Mouse (Mus musculus): ENCODE measurements around the gene Mnt. TPM values are rescaled to one million over a fixed set of nuclear protein-coding genes. Genes with fewer than 3 reads are reported as not detected.

Gene Mnt
- polyA plus RNA-seq, 1 experiment from 2014 or later = 3.0 TPM

DNA sequence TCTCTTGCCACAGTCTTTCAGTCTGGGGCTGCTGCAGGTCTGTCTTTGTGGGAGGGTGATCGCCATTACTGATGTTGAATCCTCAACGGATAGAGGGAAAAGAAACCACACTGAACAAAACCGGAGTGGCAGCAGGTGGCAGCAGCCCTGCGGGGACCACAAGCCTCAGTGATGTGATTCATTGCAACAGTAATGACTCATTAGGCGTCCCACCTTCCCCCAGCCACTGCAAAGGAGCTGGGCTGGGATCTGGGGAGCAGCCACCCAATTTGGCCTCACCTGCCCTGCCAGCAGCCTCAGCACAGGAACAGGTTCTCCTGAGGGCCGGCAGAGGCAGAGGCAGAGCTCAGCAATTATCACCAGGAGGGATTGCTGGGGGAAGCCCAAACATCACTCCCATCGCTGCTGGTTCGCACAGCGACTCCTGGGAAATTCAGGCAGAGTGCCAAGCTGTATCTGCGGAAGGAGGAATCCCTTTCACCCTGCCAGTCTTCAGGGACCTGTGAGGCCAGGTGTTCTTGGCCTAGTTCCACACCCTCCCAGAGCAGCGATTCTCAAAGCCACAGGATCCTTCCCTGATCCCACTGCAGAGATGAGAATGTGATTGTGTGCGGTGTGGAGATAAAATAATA is 40.4 kb downstream of the Mnt start:
- no peak overlapping the region for H3K27ac ChIP-seq (ENCODE audit: low read length)
- WGBS = 23% methylated on average over 12 of the region's 12 CpGs
- H3K4me2 ChIP-seq (ENCODE audit: low read depth, low read length) = no peak overlapping the region
- no peak for ATAC-seq (replicated peaks; ENCODE audit: extremely low read depth, insufficient read depth, low FRiP score)
- no peaks in the 10 kb centered on the region for H3K9me3 ChIP-seq (replicated peaks; ENCODE audit: control insufficient read depth, low read length)
- no peaks in the 10 kb centered on the region for H3K27me3 ChIP-seq (ENCODE audit: control insufficient read depth, insufficient read depth, low read length)
- no peak overlapping the region for H3K9ac ChIP-seq (ENCODE audit: low read length)
- H3K36me3 ChIP-seq (ENCODE audit: control insufficient read depth, insufficient read depth) = peaks cover 2% of the 10 kb centered on the region; the same call in 1 of the 2 replicates
- H3K4me1 ChIP-seq (ENCODE audit: control insufficient read depth, insufficient read depth, low read length) = no peaks in the 10 kb centered on the region
- H3K4me3 ChIP-seq (ENCODE audit: low read length) = no peak overlapping the region

- Histone ChIP-seq H3K9me3 (replicated peaks; ENCODE audit: control insufficient read depth, low read length) (no peaks in the 10 kb centered on the region), H3K36me3 (ENCODE audit: control insufficient read depth, insufficient read depth) (no peaks in the 10 kb centered on the region), H3K4me1 (ENCODE audit: control insufficient read depth, insufficient read depth, low read length) (peaks cover 6% of the 10 kb centered on the region; the same call in 1 of the 2 replicates), H3K4me2 (ENCODE audit: low read depth, low read length) (no peak overlapping the region), H3K27me3 (ENCODE audit: control insufficient read depth, insufficient read depth, low read length) (no peaks in the 10 kb centered on the region), H3K9ac (ENCODE audit: low read length) (no peak overlapping the region), H3K4me3 (ENCODE audit: low read length) (no peak overlapping the region), H3K27ac (ENCODE audit: low read length) (no peak overlapping the region)
- no peak for ATAC-seq (replicated peaks; ENCODE audit: extremely low read depth, insufficient read depth, low FRiP score)
- 68% methylated on average over 3 of the region's 3 CpGs for WGBS
Measured at GRCm38 (mm10) chr11:74874630-74875029, 43.9 kb downstream of the Mnt start.

- no peaks in the 10 kb centered on the region for H3K9me3 ChIP-seq (replicated peaks; ENCODE audit: control insufficient read depth, low read length)
- 4% methylated on average over 9 of the region's 9 CpGs for WGBS
- no peak overlapping the region for H3K9ac ChIP-seq (ENCODE audit: low read length)
- ATAC-seq (replicated peaks; ENCODE audit: extremely low read depth, insufficient read depth, low FRiP score) = peak; percentile 65; the same call in 1 of the 2 replicates
- peak overlapping the region; percentile 45 for H3K4me2 ChIP-seq (ENCODE audit: low read depth, low read length)
- H3K36me3 ChIP-seq (ENCODE audit: control insufficient read depth, insufficient read depth) = no peaks in the 10 kb centered on the region
- H3K27ac ChIP-seq (ENCODE audit: low read length) = no peak overlapping the region
- H3K4me1 ChIP-seq (ENCODE audit: control insufficient read depth, insufficient read depth, low read length) = peaks cover 8% of the 10 kb centered on the region
- no peaks in the 10 kb centered on the region for H3K27me3 ChIP-seq (ENCODE audit: control insufficient read depth, insufficient read depth, low read length)
- no peak overlapping the region for H3K4me3 ChIP-seq (ENCODE audit: low read length)
Measured at GRCm38 (mm10) chr11:74876801-74877200, 46.1 kb downstream of the Mnt start.

GRCm38 (mm10) chr11:74880999-74881398 is 50.3 kb downstream of the Mnt start:
- Histone ChIP-seq H3K27ac (ENCODE audit: low read length) (no peak overlapping the region), H3K27me3 (ENCODE audit: control insufficient read depth, insufficient read depth, low read length) (no peaks in the 10 kb centered on the region), H3K4me1 (ENCODE audit: control insufficient read depth, insufficient read depth, low read length) (peaks cover 11% of the 10 kb centered on the region), H3K36me3 (ENCODE audit: control insufficient read depth, insufficient read depth) (peaks cover 5% of the 10 kb centered on the region), H3K9ac (ENCODE audit: low read length) (no peak overlapping the region), H3K9me3 (replicated peaks; ENCODE audit: control insufficient read depth, low read length) (no peaks in the 10 kb centered on the region), H3K4me2 (ENCODE audit: low read depth, low read length) (no peak overlapping the region), H3K4me3 (ENCODE audit: low read length) (no peak overlapping the region)
- no peak for ATAC-seq (replicated peaks; ENCODE audit: extremely low read depth, insufficient read depth, low FRiP score)
- 77% methylated on average over 9 of the region's 9 CpGs for WGBS

- H3K27ac ChIP-seq (ENCODE audit: low read length) = no peak overlapping the region
- H3K36me3 ChIP-seq (ENCODE audit: control insufficient read depth, insufficient read depth) = peaks cover 5% of the 10 kb centered on the region
- no peak overlapping the region for H3K4me3 ChIP-seq (ENCODE audit: low read length)
- ATAC-seq (replicated peaks; ENCODE audit: extremely low read depth, insufficient read depth, low FRiP score) = no peak
- WGBS = 50% methylated on average over 14 of the region's 14 CpGs
- H3K9me3 ChIP-seq (replicated peaks; ENCODE audit: control insufficient read depth, low read length) = no peaks in the 10 kb centered on the region
- H3K4me1 ChIP-seq (ENCODE audit: control insufficient read depth, insufficient read depth, low read length) = peaks cover 5% of the 10 kb centered on the region
- peak overlapping the region; percentile 43; the same call in 1 of the 2 replicates for H3K9ac ChIP-seq (ENCODE audit: low read length)
- H3K27me3 ChIP-seq (ENCODE audit: control insufficient read depth, insufficient read depth, low read length) = no peaks in the 10 kb centered on the region
- H3K4me2 ChIP-seq (ENCODE audit: low read depth, low read length) = no peak overlapping the region; the same call in 1 of the 2 replicates
Measured at GRCm38 (mm10) chr11:74881979-74882378, 51.3 kb downstream of the Mnt start.

GRCm38 (mm10) chr11:74883098-74883497 is 52.4 kb downstream of the Mnt start:
- H3K4me3 ChIP-seq (ENCODE audit: low read length) = no peak overlapping the region
- no peak for ATAC-seq (replicated peaks; ENCODE audit: extremely low read depth, insufficient read depth, low FRiP score)
- no peak overlapping the region for H3K9ac ChIP-seq (ENCODE audit: low read length)
- no peaks in the 10 kb centered on the region for H3K9me3 ChIP-seq (replicated peaks; ENCODE audit: control insufficient read depth, low read length)
- WGBS = 92% methylated on average over 10 of the region's 10 CpGs
- H3K4me2 ChIP-seq (ENCODE audit: low read depth, low read length) = no peak overlapping the region
- no peaks in the 10 kb centered on the region for H3K27me3 ChIP-seq (ENCODE audit: control insufficient read depth, insufficient read depth, low read length)
- peaks cover 5% of the 10 kb centered on the region for H3K36me3 ChIP-seq (ENCODE audit: control insufficient read depth, insufficient read depth)
- peaks cover 5% of the 10 kb centered on the region for H3K4me1 ChIP-seq (ENCODE audit: control insufficient read depth, insufficient read depth, low read length)
- no peak overlapping the region for H3K27ac ChIP-seq (ENCODE audit: low read length)

DNA sequence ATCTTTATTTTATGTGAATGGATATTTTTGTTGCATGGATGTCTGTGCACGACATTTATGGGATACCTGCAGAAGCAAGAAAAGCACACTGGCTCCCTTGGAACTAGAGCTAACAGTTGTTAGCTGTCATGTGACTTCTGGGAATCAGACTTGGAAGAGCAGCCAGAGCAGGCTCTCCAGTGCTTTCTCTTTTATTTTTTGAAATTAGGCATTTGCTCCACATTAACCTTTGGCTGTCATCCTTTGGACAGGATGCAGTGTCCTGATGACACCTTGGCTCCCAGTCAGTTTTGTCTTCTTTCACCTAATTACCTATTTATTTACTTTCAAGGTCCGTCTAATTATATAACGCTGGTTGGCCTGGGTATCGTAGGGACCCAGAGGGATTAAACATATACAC is 63.9 kb downstream of the Mnt start:
- Histone ChIP-seq H3K4me1 (ENCODE audit: control insufficient read depth, insufficient read depth, low read length) (peaks cover 8% of the 10 kb centered on the region), H3K27ac (ENCODE audit: low read length) (no peak overlapping the region), H3K4me3 (ENCODE audit: low read length) (no peak overlapping the region), H3K27me3 (ENCODE audit: control insufficient read depth, insufficient read depth, low read length) (no peaks in the 10 kb centered on the region), H3K36me3 (ENCODE audit: control insufficient read depth, insufficient read depth) (no peaks in the 10 kb centered on the region; the same call in 1 of the 2 replicates), H3K9ac (ENCODE audit: low read length) (no peak overlapping the region), H3K9me3 (replicated peaks; ENCODE audit: control insufficient read depth, low read length) (no peaks in the 10 kb centered on the region), H3K4me2 (ENCODE audit: low read depth, low read length) (no peak overlapping the region)
- WGBS = 77% methylated on average over 4 of the region's 4 CpGs
- ATAC-seq (replicated peaks; ENCODE audit: extremely low read depth, insufficient read depth, low FRiP score) = no peak

Small RNA genes within 50 kb of the gene (microRNA-seq; reads per million reads assigned to microRNA genes)
- gene Mir6926 = not detected

Other genes with a start within 250 kb of the Mnt start
- 2.0 and 3.0 TPM in 2 replicates for gene Rap1gap2, start 220.0 kb upstream of the Mnt start, polyA plus RNA-seq (2015; fragmentation: Nextera tagmentation; extraction: Ambion mirVana)
- 0.26 and 0.34 TPM in 2 replicates for gene Ccdc92b, start 211.3 kb upstream of the Mnt start, polyA plus RNA-seq (2015; fragmentation: Nextera tagmentation; extraction: Ambion mirVana)
- gene Cluh, start 181.4 kb upstream of the Mnt start, polyA plus RNA-seq (2015; fragmentation: Nextera tagmentation; extraction: Ambion mirVana) = 63.0 and 73.4 TPM in 2 replicates
- gene Pafah1b1, start 106.2 kb upstream of the Mnt start, polyA plus RNA-seq (2015; fragmentation: Nextera tagmentation; extraction: Ambion mirVana) = 41.7 and 53.1 TPM in 2 replicates
- 30.4 and 33.0 TPM in 2 replicates for gene Mettl16, start 60.1 kb upstream of the Mnt start, polyA plus RNA-seq (2015; fragmentation: Nextera tagmentation; extraction: Ambion mirVana)
- gene Sgsm2, start 66.1 kb downstream of the Mnt start, polyA plus RNA-seq (2015; fragmentation: Nextera tagmentation; extraction: Ambion mirVana) = 4.7 and 4.9 TPM in 2 replicates
- gene Tsr1, start 67.2 kb downstream of the Mnt start, polyA plus RNA-seq (2015; fragmentation: Nextera tagmentation; extraction: Ambion mirVana) = 24.7 and 25.2 TPM in 2 replicates
- gene Smg6, start 94.9 kb downstream of the Mnt start, polyA plus RNA-seq (2015; fragmentation: Nextera tagmentation; extraction: Ambion mirVana) = 11.2 and 11.4 TPM in 2 replicates
- 20.3 and 22.2 TPM in 2 replicates for gene Srr, start 95.0 kb downstream of the Mnt start, polyA plus RNA-seq (2015; fragmentation: Nextera tagmentation; extraction: Ambion mirVana)

Measured in heart, embryonic 16.5 days (tissue).